Mouse (Mus musculus): ENCODE data around the gene Myb.

GRCm38 (mm10) chr10:21167165-21167564, 6.4 kb upstream of the Myb start:
- TF ChIP-seq CTCF (IDR thresholded peaks at IDR 0.05; ENCODE audit: insufficient read depth, low read depth, low read length) (no peak), POLR2A (IDR thresholded peaks at IDR 0.05; ENCODE audit: insufficient read depth, low read depth, low read length) (no peak)

Measured in olfactory bulb, adult 2 months (tissue).